Comparison of ENCODE assay signal across 15 mouse cellular contexts in genomic region chr1:91220322-91220672, GRCm38 (mm10). TPM values are rescaled to one million over a fixed set of nuclear protein-coding genes. Genes with fewer than 3 reads are reported as not detected.
DNase-seq lines count a peak whose midpoint lies in the region; ATAC-seq lines count a peak whose summit lies in the region.
"Had no signal": no experiment of that assay in that cellular context is flagged by ENCODE, and none has a peak within 500 bp of the region (broad histone marks: within the 10 kb centered on the region; RNA-seq: fewer than 3 reads in every experiment).

No protein-coding gene starts in this region.

- peak; percentile 40 for DNase-seq in A20 (ENCODE audit: low read depth, low spot score)
- DNase-seq in naive thymus-derived CD4-positive, alpha-beta T cell, adult 2 months (ENCODE audit: low read depth): peak; percentile 32
- DNase-seq: cerebellum, adult 11-12 months; cerebellum, postnatal 25 days; gastrocnemius, postnatal 36 days; heart, postnatal 36 days had no signal

- no peak overlapping the region for H3K4me3 ChIP-seq in liver, embryonic 16.5 days (ENCODE audit: low read depth, low read length)
- no peak overlapping the region for H3K4me3 ChIP-seq in liver, embryonic 12.5 days
- H3K4me3 ChIP-seq in midbrain, embryonic 16.5 days (ENCODE audit: low read depth, low read length): no peak overlapping the region
- H3K4me3 ChIP-seq in forebrain, embryonic 16.5 days (replicated peaks; ENCODE audit: low read length): no peak overlapping the region
- H3K4me3 ChIP-seq: heart, embryonic 12.5 days; midbrain, embryonic 13.5 days; myocyte had no signal

- H3K36me3 ChIP-seq in liver, embryonic 16.5 days (ENCODE audit: control insufficient read depth, insufficient read depth): no peaks in the 10 kb centered on the region
- H3K36me3 ChIP-seq in liver, embryonic 12.5 days: no peaks in the 10 kb centered on the region
- H3K36me3 ChIP-seq in midbrain, embryonic 16.5 days (ENCODE audit: control insufficient read depth, insufficient read depth, low read length): no peaks in the 10 kb centered on the region
- H3K36me3 ChIP-seq in forebrain, embryonic 16.5 days (ENCODE audit: control insufficient read depth, insufficient read depth): no peaks in the 10 kb centered on the region
- H3K36me3 ChIP-seq: heart, embryonic 12.5 days; midbrain, embryonic 13.5 days had no signal

- H3K27me3 ChIP-seq in liver, embryonic 16.5 days (ENCODE audit: control insufficient read depth, insufficient read depth, low read depth, low read length): no peaks in the 10 kb centered on the region
- no peaks in the 10 kb centered on the region for H3K27me3 ChIP-seq in liver, embryonic 12.5 days (replicated peaks)
- H3K27me3 ChIP-seq in midbrain, embryonic 16.5 days (ENCODE audit: control insufficient read depth, insufficient read depth, low read depth, low read length): no peaks in the 10 kb centered on the region
- no peaks in the 10 kb centered on the region for H3K27me3 ChIP-seq in forebrain, embryonic 16.5 days (replicated peaks; ENCODE audit: control insufficient read depth, insufficient read depth, low read length)
- H3K27me3 ChIP-seq: heart, embryonic 12.5 days; midbrain, embryonic 13.5 days had no signal

- ATAC-seq in liver, embryonic 16.5 days (ENCODE audit: low read depth): peak; percentile 55; the same call in 1 of the 2 replicates
- ATAC-seq in liver, embryonic 12.5 days: no peak
- ATAC-seq in activated CD4-positive, CD25-positive, alpha-beta regulatory T cell, adult 4 months: peak; percentile 63
- no peak for ATAC-seq in midbrain, embryonic 16.5 days
- no peak for ATAC-seq in forebrain, embryonic 16.5 days
- ATAC-seq: midbrain, embryonic 13.5 days had no signal

- 51% methylated on average over 3 of the region's 3 CpGs for WGBS in liver, embryonic 16.5 days (ENCODE audit: insufficient replicate concordance)
- WGBS in liver, embryonic 12.5 days (ENCODE audit: insufficient replicate concordance): 64% methylated on average over 3 of the region's 3 CpGs
- 87% methylated on average over 3 of the region's 3 CpGs for WGBS in midbrain, embryonic 16.5 days
- 84% methylated on average over 3 of the region's 3 CpGs for whole genome bisulfite sequencing in forebrain, embryonic 16.5 days

- no peak overlapping the region for H3K4me2 ChIP-seq in liver, embryonic 16.5 days (ENCODE audit: low read depth, low read length)
- H3K4me2 ChIP-seq in liver, embryonic 12.5 days: no peak overlapping the region
- H3K4me2 ChIP-seq in midbrain, embryonic 16.5 days (ENCODE audit: low read length): no peak overlapping the region
- H3K4me2 ChIP-seq in forebrain, embryonic 16.5 days (ENCODE audit: low read length): no peak overlapping the region
- H3K4me2 ChIP-seq: heart, embryonic 12.5 days; midbrain, embryonic 13.5 days had no signal

- H3K9me3 ChIP-seq in liver, embryonic 16.5 days (replicated peaks; ENCODE audit: control insufficient read depth, low read length): no peaks in the 10 kb centered on the region
- no peaks in the 10 kb centered on the region for H3K9me3 ChIP-seq in liver, embryonic 12.5 days (replicated peaks)
- no peaks in the 10 kb centered on the region for H3K9me3 ChIP-seq in midbrain, embryonic 16.5 days (replicated peaks; ENCODE audit: control insufficient read depth, low read length, poor library complexity, severe bottlenecking)
- no peaks in the 10 kb centered on the region for H3K9me3 ChIP-seq in forebrain, embryonic 16.5 days (ENCODE audit: control insufficient read depth, low read length)
- H3K9me3 ChIP-seq: heart, embryonic 12.5 days; midbrain, embryonic 13.5 days had no signal

- H3K27ac ChIP-seq in liver, embryonic 16.5 days (ENCODE audit: low read length): no peak overlapping the region
- no peak overlapping the region for H3K27ac ChIP-seq in liver, embryonic 12.5 days
- H3K27ac ChIP-seq in midbrain, embryonic 16.5 days (ENCODE audit: low read length): no peak overlapping the region
- no peak overlapping the region for H3K27ac ChIP-seq in forebrain, embryonic 16.5 days (ENCODE audit: low read length)
- H3K27ac ChIP-seq: macrophage; midbrain, embryonic 13.5 days had no signal

- no peak overlapping the region for H3K9ac ChIP-seq in liver, embryonic 16.5 days (ENCODE audit: low read depth, low read length)
- H3K9ac ChIP-seq in liver, embryonic 12.5 days: no peak overlapping the region
- no peak overlapping the region for H3K9ac ChIP-seq in midbrain, embryonic 16.5 days (ENCODE audit: low read depth, low read length)
- H3K9ac ChIP-seq in forebrain, embryonic 16.5 days (replicated peaks; ENCODE audit: low read depth, low read length): no peak overlapping the region
- H3K9ac ChIP-seq: heart, embryonic 12.5 days; midbrain, embryonic 13.5 days had no signal

- no peaks in the 10 kb centered on the region; the same call in 1 of the 2 replicates for H3K4me1 ChIP-seq in liver, embryonic 16.5 days (ENCODE audit: control insufficient read depth, low read depth, low read length)
- H3K4me1 ChIP-seq in liver, embryonic 12.5 days: peaks cover 16% of the 10 kb centered on the region
- H3K4me1 ChIP-seq in midbrain, embryonic 16.5 days (ENCODE audit: control insufficient read depth, insufficient read depth, low read length): no peaks in the 10 kb centered on the region
- H3K4me1 ChIP-seq in forebrain, embryonic 16.5 days (replicated peaks; ENCODE audit: control insufficient read depth, insufficient read depth, low read length): no peaks in the 10 kb centered on the region
- H3K4me1 ChIP-seq: midbrain, embryonic 13.5 days had no signal

RNA-seq across cellular contexts. Expression of gene Ube2f, which starts 29.8 kb away (rescaled TPM):
- polyA plus RNA-seq in liver, embryonic 16.5 days (2015; fragmentation: Nextera tagmentation; extraction: Ambion mirVana): 66.3 and 69.0 TPM in 2 replicates
- 71.6 and 73.4 TPM in 2 replicates for polyA plus RNA-seq in liver, embryonic 12.5 days (2016; fragmentation: Nextera tagmentation; extraction: Ambion mirVana)
- polyA plus RNA-seq in activated CD4-positive, CD25-positive, alpha-beta regulatory T cell, adult 4 months (2017; shearing (Covaris generic)): 10 to 100 TPM; 74.4 to 95.6 TPM
- 57.0 and 59.6 TPM in 2 replicates for polyA plus RNA-seq in midbrain, embryonic 16.5 days (2015; fragmentation: Nextera tagmentation; extraction: Ambion mirVana)
- polyA plus RNA-seq in forebrain, embryonic 16.5 days (2015; fragmentation: Nextera tagmentation; extraction: Ambion mirVana): 67.7 and 67.9 TPM in 2 replicates

RNA-seq across cellular contexts. Expression of gene Ramp1, which starts 40.7 kb away (rescaled TPM):
- polyA plus RNA-seq in liver, embryonic 16.5 days (2015; fragmentation: Nextera tagmentation; extraction: Ambion mirVana): 4.9 and 5.2 TPM in 2 replicates
- polyA plus RNA-seq in liver, embryonic 12.5 days (2016; fragmentation: Nextera tagmentation; extraction: Ambion mirVana): 4.0 and 4.4 TPM in 2 replicates
- 10 to 100 TPM; 25.3 to 30.0 TPM for polyA plus RNA-seq in activated CD4-positive, CD25-positive, alpha-beta regulatory T cell, adult 4 months (2017; shearing (Covaris generic))
- polyA plus RNA-seq in midbrain, embryonic 16.5 days (2015; fragmentation: Nextera tagmentation; extraction: Ambion mirVana): 6.7 and 14.0 TPM in 2 replicates
- polyA plus RNA-seq in forebrain, embryonic 16.5 days (2015; fragmentation: Nextera tagmentation; extraction: Ambion mirVana): 4.1 and 5.2 TPM in 2 replicates

Comparison
In these comparisons a context has a peak if more than half of its experiments do, and no peak if none do; other contexts are left out.
1. ATAC-seq: peak in liver, embryonic 16.5 days (single experiment) and activated CD4-positive, CD25-positive, alpha-beta regulatory T cell, adult 4 months (single experiment); none in liver, embryonic 12.5 days (single experiment), midbrain, embryonic 16.5 days (single experiment) and forebrain, embryonic 16.5 days (single experiment).